Mouse (Mus musculus) kidney, adult 9 months (tissue): ENCODE results near the gene Sp2.

ENCODE experiments used
- DNase-seq: peaks from one replicate; pipeline ENCODE4 v3.0.0; 2022

Sp2 gene

GRCm38 (mm10) chr11:96906431-96907161 is 76.2 kb downstream of the Sp2 start:
- peak; percentile 61 for DNase-seq
